ENCODE assay signal across 8 mouse cellular contexts in genomic region chr7:80340793-80341192, GRCm38 (mm10). TPM values are rescaled to one million over a fixed set of nuclear protein-coding genes. Genes with fewer than 3 reads are reported as not detected.
DNase-seq lines count a peak whose midpoint lies in the region; ATAC-seq and TF ChIP-seq lines count a peak whose summit lies in the region.

TSS of gene Unc45a (minus strand) at chr7:80341005.

- peaks cover 14% of the 10 kb centered on the region for H3K36me3 ChIP-seq in ES-E14 (ENCODE audit: control insufficient read depth, insufficient read depth, low read length, poor library complexity, severe bottlenecking)
- peaks cover 26% of the 10 kb centered on the region for H3K36me3 ChIP-seq in forebrain, embryonic 12.5 days (replicated peaks)
- H3K36me3 ChIP-seq in heart, embryonic 16.5 days (ENCODE audit: control insufficient read depth, insufficient read depth): peaks cover 11% of the 10 kb centered on the region
- H3K36me3 ChIP-seq in liver, embryonic 14.5 days (replicated peaks; ENCODE audit: control insufficient read depth, insufficient read depth, low read depth): peaks cover 10% of the 10 kb centered on the region

- no peaks in the 10 kb centered on the region for H3K9me3 ChIP-seq in ES-E14 (ENCODE audit: control insufficient read depth, insufficient read depth, low read depth, low read length)
- H3K9me3 ChIP-seq in forebrain, embryonic 12.5 days: no peaks in the 10 kb centered on the region
- H3K9me3 ChIP-seq in heart, embryonic 16.5 days (replicated peaks; ENCODE audit: control insufficient read depth, low read length): no peaks in the 10 kb centered on the region
- H3K9me3 ChIP-seq in liver, embryonic 14.5 days (ENCODE audit: control insufficient read depth, low read length): no peaks in the 10 kb centered on the region

- peak; percentile 52 for DNase-seq in ES-E14 (ENCODE audit: low read depth, low spot score)
- peak; percentile 73 for DNase-seq in c-Kit-positive CD71-positive TER-119-positive erythroid progenitor cells, embryonic 14.5 days (ENCODE audit: low spot score)
- DNase-seq in kidney, postnatal 14 days: peak; percentile 83
- DNase-seq in liver, embryonic 14.5 days (ENCODE audit: low read depth in 3 of 3, low spot score in 3 of 3): peak; percentile 63 to 74 (median 67)
- DNase-seq in neural tube, embryonic 10.5 days (ENCODE audit: extremely low spot score, low spot score): peak; percentile 70
- peak; percentile 50 for DNase-seq in telencephalon, adult 2 months (ENCODE audit: low read depth, low spot score)

- peak; percentile 34 for ATAC-seq in forebrain, embryonic 12.5 days (ENCODE audit: low FRiP score)
- ATAC-seq in heart, embryonic 16.5 days (replicated peaks; ENCODE audit: extremely low read depth, insufficient read depth, low FRiP score): peak; percentile 55
- ATAC-seq in liver, embryonic 14.5 days (ENCODE audit: insufficient read depth): peak; percentile 36

- H3K27me3 ChIP-seq in forebrain, embryonic 12.5 days: no peaks in the 10 kb centered on the region
- peaks cover 2% of the 10 kb centered on the region; the same call in 1 of the 2 replicates for H3K27me3 ChIP-seq in heart, embryonic 16.5 days (ENCODE audit: control insufficient read depth, insufficient read depth, low read length)
- H3K27me3 ChIP-seq in liver, embryonic 14.5 days (ENCODE audit: control insufficient read depth, insufficient read depth, low read length): no peaks in the 10 kb centered on the region

- TF ChIP-seq EP300 in liver, embryonic 14.5 days (IDR thresholded peaks at IDR 0.05; ENCODE audit: low read depth): no peak

- peak within 1 kb of the TSS; percentile 78 to 83 for H3K4me3 ChIP-seq in ES-E14 (ENCODE audit: insufficient read depth in 1 of 2, low read depth in 1 of 2, low read length in 2 of 2, poor library complexity in 1 of 2, severe bottlenecking in 1 of 2)
- H3K4me3 ChIP-seq in forebrain, embryonic 12.5 days (replicated peaks): peak within 1 kb of the TSS; percentile 67
- H3K4me3 ChIP-seq in heart, embryonic 16.5 days (ENCODE audit: low read length): peak within 1 kb of the TSS; percentile 77
- peak within 1 kb of the TSS; percentile 64 to 86 for H3K4me3 ChIP-seq in liver, embryonic 14.5 days (ENCODE audit: insufficient read depth in 1 of 2, low read depth in 2 of 2, low read length in 2 of 2)

- H3K4me2 ChIP-seq in forebrain, embryonic 12.5 days: peak within 1 kb of the TSS; percentile 90
- H3K4me2 ChIP-seq in heart, embryonic 16.5 days (ENCODE audit: low read depth, low read length): peak within 1 kb of the TSS; percentile 66
- H3K4me2 ChIP-seq in liver, embryonic 14.5 days (ENCODE audit: low read depth): peak within 1 kb of the TSS; percentile 77

- in situ Hi-C loops in ES-E14 (cut with MboI; ENCODE audit: low sequenced_read_pairs in 2 of 2, unreplicated experiment in 2 of 2): no loop called here

- TF ChIP-seq CTCF in liver, embryonic 14.5 days (IDR thresholded peaks at IDR 0.05; ENCODE audit: low read depth): peak; percentile 88

- H3K9ac ChIP-seq in ES-E14 (ENCODE audit: insufficient read depth, low read depth, low read length, poor library complexity, severe bottlenecking): peak within 1 kb of the TSS; percentile 82
- peak within 1 kb of the TSS; percentile 77 for H3K9ac ChIP-seq in forebrain, embryonic 12.5 days
- peak within 1 kb of the TSS; percentile 76 for H3K9ac ChIP-seq in heart, embryonic 16.5 days (ENCODE audit: low read length)
- peak within 1 kb of the TSS; percentile 85 for H3K9ac ChIP-seq in liver, embryonic 14.5 days (replicated peaks)

- H3K4me1 ChIP-seq in ES-E14 (ENCODE audit: control insufficient read depth in 2 of 2, insufficient read depth in 2 of 2, low read length in 2 of 2, poor library complexity in 1 of 2): peaks cover 3 to 6% of the 10 kb centered on the region in 2 experiments; a peak in 3 of 4 replicates
- peaks cover 50% of the 10 kb centered on the region for H3K4me1 ChIP-seq in forebrain, embryonic 12.5 days
- H3K4me1 ChIP-seq in heart, embryonic 16.5 days (ENCODE audit: control insufficient read depth, insufficient read depth, low read length): peaks cover 26% of the 10 kb centered on the region
- H3K4me1 ChIP-seq in liver, embryonic 14.5 days (replicated peaks; ENCODE audit: control insufficient read depth in 2 of 2, insufficient read depth in 2 of 2, low read length in 1 of 2): peaks cover 6 to 31% of the 10 kb centered on the region in 2 experiments; a peak in 3 of 4 replicates

- no peak within 1 kb of the TSS for H3K27ac ChIP-seq in ES-E14 (ENCODE audit: insufficient read depth, low read depth, low read length, poor library complexity, severe bottlenecking)
- H3K27ac ChIP-seq in forebrain, embryonic 12.5 days: peak within 1 kb of the TSS; percentile 89
- peak within 1 kb of the TSS; percentile 88 for H3K27ac ChIP-seq in heart, embryonic 16.5 days (ENCODE audit: low read length)
- peak within 1 kb of the TSS; percentile 73 for H3K27ac ChIP-seq in liver, embryonic 14.5 days

- WGBS in forebrain, embryonic 12.5 days: 1% methylated on average over 11 of the region's 11 CpGs
- whole genome bisulfite sequencing in heart, embryonic 16.5 days: 2% methylated on average over 11 of the region's 11 CpGs
- 2% methylated on average over 11 of the region's 11 CpGs for WGBS in liver, embryonic 14.5 days (ENCODE audit: insufficient replicate concordance)

TF ChIP-seq in ES-E14, 5 proteins besides CTCF, POLR2A, EP300 and RAD21:
- TF ChIP-seq ZNF384 (IDR thresholded peaks at IDR 0.05; ENCODE audit: low read depth, low read length) (0 out of 2 replicates have a peak, but pooled peaks have one; percentile 46), ZC3H11A (IDR thresholded peaks at IDR 0.05; ENCODE audit: borderline replicate concordance, low read depth, low read length) (0 out of 2 replicates have a peak, but pooled peaks have one; percentile 34), MAFK (IDR thresholded peaks at IDR 0.05; ENCODE audit: insufficient read depth, low read depth, low read length) (no peak), CHD2 (IDR thresholded peaks at IDR 0.05; ENCODE audit: low read depth, low read length) (no peak), HCFC1 (IDR thresholded peaks at IDR 0.05; ENCODE audit: borderline replicate concordance, insufficient read depth, low read length) (no peak)

RNA-seq across cellular contexts. Expression of gene Unc45a, which starts in this region (rescaled TPM):
- total RNA-seq in ES-E14 (2012; rRNA removed): 52.0 and 54.1 TPM in 2 replicates
- polyA plus RNA-seq in forebrain, embryonic 12.5 days (2016; fragmentation: Nextera tagmentation; extraction: Ambion mirVana): 43.5 and 45.5 TPM in 2 replicates
- polyA plus RNA-seq in heart, embryonic 16.5 days (2015; fragmentation: Nextera tagmentation; extraction: Ambion mirVana): 20.6 and 25.3 TPM in 2 replicates
- 3.8 and 7.1 TPM in 2 replicates for polyA plus RNA-seq in liver, embryonic 14.5 days (2012; rRNA removed)
- 5.6 and 7.3 TPM in 2 replicates for polyA plus RNA-seq in liver, embryonic 14.5 days (2014; fragmentation: Nextera tagmentation; extraction: Ambion mirVana)
